Comparison of ENCODE assay signal across 9 mouse cellular contexts in genomic region chr5:34271743-34272142, GRCm38 (mm10). TPM values are rescaled to one million over a fixed set of nuclear protein-coding genes. Genes with fewer than 3 reads are reported as not detected.
A peak's percentile ranks its signal among the peaks of the same experiment; 100 is the strongest.
DNase-seq lines count a peak whose midpoint lies in the region; ATAC-seq and TF ChIP-seq lines count a peak whose summit lies in the region.
"Had no signal": no experiment of that assay in that cellular context is flagged by ENCODE, and none has a peak within 500 bp of the region (broad histone marks: within the 10 kb centered on the region; RNA-seq: fewer than 3 reads in every experiment).

No protein-coding gene starts in this region.

- ATAC-seq in Patski, result peak; percentile 37
- peak; percentile 72 for ATAC-seq in megakaryocyte-erythroid progenitor cell, adult 5-6 weeks (replicated peaks; ENCODE audit: low FRiP score, low TSS enrichment, poor library complexity, severe bottlenecking)

- CTCF ChIA-PET in Patski (lab: Charles Lee), result interaction anchor here (0.8 to 1.0 kb wide), 3 partner anchors 15 to 35 kb away, joined by 3 to 4 read pairs (median 3); no protein-coding TSS in a partner anchor

- no peaks in the 10 kb centered on the region for H3K4me1 ChIP-seq in embryonic fibroblast, embryonic 13.5 days (ENCODE audit: control insufficient read depth, insufficient read depth, low read length)

- no peak for TF ChIP-seq CTCF in Patski (IDR thresholded peaks at IDR 0.05)
- peak; percentile 39; the same call in 1 of the 2 replicates for TF ChIP-seq CTCF in embryonic fibroblast, embryonic 13.5 days (IDR thresholded peaks at IDR 0.05; ENCODE audit: borderline replicate concordance, insufficient read depth, low read length)

- H3K27ac ChIP-seq in embryonic fibroblast, embryonic 13.5 days (ENCODE audit: insufficient read depth, low read length), result no peak overlapping the region
- H3K27ac ChIP-seq: limb, embryonic 13.5 days had no signal

- peak; percentile 24 for DNase-seq in gastrocnemius, postnatal 10 days
- no peak for DNase-seq in gastrocnemius, postnatal 14 days
- DNase-seq in 3T3-L1 (ENCODE audit: low read depth, low spot score), result peak; percentile 69
- DNase-seq in Patski (ENCODE audit: low read depth, low spot score), result no peak
- no peak for DNase-seq in layer of hippocampus, adult 9-10 months (ENCODE audit: low spot score)
- no peak for DNase-seq in ovary, adult 18-20 months (ENCODE audit: low spot score)

- H3K27me3 ChIP-seq in Patski, result no peaks in the 10 kb centered on the region
- H3K27me3 ChIP-seq: limb, embryonic 13.5 days had no signal

- H3K4me3 ChIP-seq in embryonic fibroblast, embryonic 13.5 days (ENCODE audit: insufficient read depth, low read length), result no peak overlapping the region
- H3K4me3 ChIP-seq: limb, embryonic 13.5 days had no signal

- intact Hi-C loops in gastrocnemius, postnatal 14 days (cut with DNase I; ENCODE audit: low total_unique reads), result no loop called here

- TF ChIP-seq POLR2A in embryonic fibroblast, embryonic 13.5 days (IDR thresholded peaks at IDR 0.05; ENCODE audit: low read depth, low read length), result no peak

- POLR2A ChIA-PET in Patski (lab: Charles Lee), result no interaction called here

- in situ Hi-C loops in Patski (cut with MboI; ENCODE audit: low pct_unique_long_range_greater_than_20kb), result no loop called here

RNA-seq across cellular contexts. Expression of gene Zfyve28, which starts 16.5 kb away (rescaled TPM):
- 1 to 10 TPM; 1.1 to 1.5 TPM for total RNA-seq in gastrocnemius, postnatal 10 days (2021)
- 1 to 10 TPM in 1 of 2 experiments, under 1 TPM in 1; 0.66 to 1.2 TPM for total RNA-seq in gastrocnemius, postnatal 14 days (2021)
- polyA plus RNA-seq in Patski (2021), result 1.6 TPM
- polyA plus RNA-seq in embryonic fibroblast, embryonic 13.5 days (2011; ENCODE audit: insufficient read length, low read depth, missing spikeins), result 0.62 and 1.0 TPM in 2 replicates
- not detected in 2 replicates for total RNA-seq in megakaryocyte-erythroid progenitor cell, adult 5-6 weeks (2014; fragmentation: Nextera tagmentation)
- not detected in 2 replicates for total RNA-seq in megakaryocyte-erythroid progenitor cell, adult 5-6 weeks (2017)

RNA-seq across cellular contexts. Expression of gene Cfap99, which starts 16.7 kb away (rescaled TPM):
- total RNA-seq in gastrocnemius, postnatal 10 days (2021), result under 1 TPM in 1 of 2 experiments, not detected in 1; 0.12 TPM
- total RNA-seq in gastrocnemius, postnatal 14 days (2021), result under 1 TPM in 1 of 2 experiments, not detected in 1; 0.16 TPM
- polyA plus RNA-seq in Patski (2021), result not detected
- polyA plus RNA-seq in embryonic fibroblast, embryonic 13.5 days (2011; ENCODE audit: insufficient read length, low read depth, missing spikeins), result not detected in 2 replicates
- not detected in 2 replicates for total RNA-seq in megakaryocyte-erythroid progenitor cell, adult 5-6 weeks (2014; fragmentation: Nextera tagmentation)
- total RNA-seq in megakaryocyte-erythroid progenitor cell, adult 5-6 weeks (2017), result not detected in 2 replicates
- polyA plus RNA-seq: limb, embryonic 13.5 days had no signal

Comparison
In these comparisons a context has a peak if more than half of its experiments do, and no peak if none do; other contexts are left out.
1. DNase-seq: peak in gastrocnemius, postnatal 10 days (single experiment) and 3T3-L1 (single experiment); none in gastrocnemius, postnatal 14 days (single experiment), Patski (single experiment), layer of hippocampus, adult 9-10 months (single experiment) and ovary, adult 18-20 months (single experiment).